Mouse (Mus musculus): ENCODE results near the gene Gstp3.

- TF ChIP-seq POLR2A (IDR thresholded peaks at IDR 0.05; ENCODE audit: insufficient read depth, low read depth, low read length) (no peak), CTCF (IDR thresholded peaks at IDR 0.05) (no peak)
These were observed 31.8 kb downstream of the Gstp3 start for GRCm38 (mm10) chr19:4027576-4027975.

Measured in heart, adult 2 months (tissue).